Mouse (Mus musculus) 3134 (cell line): ENCODE measurements around the gene Itpkb.
A peak's percentile ranks its signal among the peaks of the same experiment; 100 is the strongest.

Source experiments
- DNase-seq: peaks from one replicate; pipeline ENCODE4 v3.0.0-alpha.2; 2011; ENCODE audit warnings: low spot score; ENCODE audit not compliant: insufficient read length; ENCODE audit errors: extremely low read depth

Itpkb gene

DNA sequence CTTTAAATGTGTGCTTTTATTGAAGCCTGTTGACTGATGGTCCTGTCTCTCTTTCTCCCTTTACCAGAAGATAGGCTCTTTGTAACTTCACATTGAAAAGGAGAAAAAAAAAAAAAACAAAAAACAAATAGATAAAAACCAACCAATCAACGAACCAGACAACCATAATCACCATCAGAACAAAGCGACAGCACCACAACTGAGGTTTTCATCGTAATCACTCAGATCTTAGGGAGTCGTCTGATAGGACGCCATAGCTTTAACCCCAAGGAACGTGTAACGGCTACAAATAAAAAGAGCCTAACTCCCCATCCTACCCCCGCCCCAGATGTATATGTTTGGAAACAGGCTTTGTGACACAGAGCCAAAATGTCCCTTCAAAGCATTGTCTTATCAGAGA is 8.1 kb downstream of the Itpkb start:
- DNase-seq: no peak

DNA sequence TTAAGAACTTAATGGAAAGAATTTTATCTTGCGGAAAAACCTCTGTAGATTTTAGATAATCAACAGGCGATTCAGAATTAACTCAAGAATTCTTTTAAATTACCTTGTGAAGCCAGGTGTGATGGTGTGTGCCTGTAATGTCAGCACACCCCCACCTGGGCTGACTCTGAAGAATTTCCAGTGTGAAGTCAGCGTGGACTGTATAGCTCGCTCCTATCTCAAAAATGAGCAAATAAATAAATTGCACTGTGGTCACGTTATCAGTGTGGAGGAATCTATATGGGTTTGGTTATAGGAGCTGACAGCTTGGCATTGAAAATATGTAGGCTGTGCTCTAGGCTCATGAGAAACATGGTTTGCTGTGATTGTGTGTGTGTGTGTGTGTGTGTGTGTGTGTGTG is 8.9 kb downstream of the Itpkb start:
- DNase-seq: no peak

DNA sequence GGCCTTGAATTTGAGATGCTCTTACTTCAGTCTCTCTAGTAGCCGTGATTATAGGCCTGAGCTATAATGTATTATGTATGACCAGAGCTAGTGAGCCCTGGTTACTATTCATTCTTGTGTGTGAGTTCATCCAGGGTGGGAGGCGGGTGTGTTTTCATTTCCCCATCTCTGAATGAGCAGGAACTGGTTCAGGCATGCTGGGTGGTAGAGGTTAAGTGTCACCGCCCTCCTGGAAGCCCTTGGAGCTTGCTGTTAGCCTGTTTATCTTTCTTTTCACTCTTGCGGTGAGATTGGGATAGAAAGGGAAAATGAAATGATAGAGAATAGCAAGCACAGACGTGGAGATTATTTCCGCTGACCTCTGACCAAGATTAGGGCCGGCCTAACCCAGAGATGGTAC is 12.7 kb downstream of the Itpkb start:
- no peak for DNase-seq

GRCm38 (mm10) chr1:180343434-180344210 is 13.3 kb downstream of the Itpkb start:
- DNase-seq: no peak

GRCm38 (mm10) chr1:180345098-180345497 is 14.8 kb downstream of the Itpkb start:
- DNase-seq: no peak

DNA sequence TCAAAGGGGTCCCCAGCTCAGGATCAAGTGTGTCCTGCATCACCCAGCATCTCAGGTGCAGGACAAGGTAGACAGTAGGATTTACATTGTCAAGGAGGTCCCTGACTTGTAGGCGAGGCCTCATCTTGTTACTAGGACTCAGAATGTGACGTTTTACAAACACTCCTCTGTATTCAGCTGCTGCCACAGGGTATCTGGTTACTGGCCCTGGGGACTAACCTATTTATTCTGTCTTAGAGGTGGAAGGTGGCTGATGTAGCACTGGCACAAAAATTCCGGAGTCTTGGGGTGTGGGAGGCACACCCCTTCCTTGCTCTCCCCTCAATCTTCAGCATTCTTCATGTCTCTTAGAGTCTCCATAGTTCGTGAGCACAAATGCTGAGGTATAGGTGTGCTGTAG is 16.8 kb downstream of the Itpkb start:
- DNase-seq: no peak

DNA sequence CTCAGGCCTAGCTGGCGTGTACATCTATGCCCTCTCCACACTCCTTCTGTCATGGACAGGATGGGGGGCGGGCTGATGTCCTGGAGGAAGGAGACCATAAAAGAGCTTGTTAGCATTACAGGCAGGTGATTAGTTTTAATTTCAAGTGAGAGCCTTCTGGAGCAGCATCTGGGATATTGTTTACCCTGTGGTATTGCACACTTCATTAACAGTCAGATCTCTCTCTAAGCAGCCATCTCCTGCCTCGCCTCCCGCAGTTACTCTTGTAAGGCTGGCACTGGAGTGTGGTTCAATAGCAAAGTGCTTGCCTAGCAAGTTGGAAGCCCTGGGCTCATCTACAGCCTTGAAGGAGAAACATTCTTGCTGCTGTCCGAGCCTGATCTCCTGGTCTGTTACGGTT is 17.6 kb downstream of the Itpkb start:
- DNase-seq: no peak

DNA sequence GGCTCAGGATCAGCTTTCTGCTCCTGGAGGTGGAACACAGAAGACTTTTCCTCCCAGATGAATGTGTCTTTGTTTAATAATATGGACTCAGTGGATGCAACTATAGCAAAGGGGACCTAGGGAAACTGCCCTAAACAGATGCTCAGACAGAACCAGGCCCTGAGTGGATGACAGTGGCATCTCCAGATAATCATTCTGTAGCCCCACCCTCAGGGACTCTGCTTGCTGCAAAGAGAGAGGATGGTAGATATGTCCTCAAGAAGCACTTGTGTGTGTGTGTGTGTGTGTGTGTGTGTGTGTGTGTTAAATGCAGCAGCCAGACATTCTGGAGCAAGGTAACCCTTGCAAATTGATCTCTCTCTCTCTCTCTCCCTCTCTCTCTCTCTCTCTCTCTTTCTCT is 18.8 kb downstream of the Itpkb start:
- DNase-seq: no peak

DNA sequence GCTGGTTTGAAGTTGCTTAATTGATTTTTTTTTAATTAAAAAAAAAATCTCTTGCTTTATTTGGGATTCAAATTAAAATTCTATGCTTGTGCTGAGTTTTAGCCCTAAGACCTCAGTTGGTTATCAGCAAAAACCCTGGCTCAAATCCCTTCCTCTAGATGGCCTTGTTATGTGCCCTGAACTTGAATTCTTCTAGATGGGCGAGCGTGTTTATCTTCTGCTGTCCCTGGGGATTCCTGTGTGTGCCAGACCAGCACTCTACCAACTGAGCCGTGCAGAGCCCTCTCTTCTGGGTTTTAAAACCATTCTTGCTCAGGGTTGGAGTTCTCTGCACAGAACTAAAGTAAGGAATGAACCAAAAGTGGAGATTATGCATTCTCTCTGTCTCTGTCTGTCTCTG is 22.0 kb downstream of the Itpkb start:
- no peak for DNase-seq

DNA sequence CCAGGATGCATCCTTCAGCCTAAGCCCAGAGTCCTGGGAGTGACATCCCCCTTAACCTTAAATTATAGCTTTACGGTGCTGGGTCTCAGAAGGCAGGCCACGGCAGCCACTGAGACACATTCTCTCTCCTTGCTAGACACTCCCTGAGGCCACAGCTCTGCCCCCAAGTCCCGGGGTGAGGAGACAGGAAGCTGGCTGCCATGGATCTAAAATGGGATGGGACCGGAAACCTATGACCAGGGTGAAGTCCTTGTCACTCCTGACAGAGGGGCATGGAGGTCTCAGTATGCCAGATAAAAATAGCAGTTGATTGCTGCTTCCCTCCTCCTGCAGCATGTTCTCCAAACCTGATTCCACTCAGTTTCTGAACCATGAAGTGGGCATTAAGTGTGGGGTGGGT is 23.8 kb downstream of the Itpkb start:
- DNase-seq: no peak

DNA sequence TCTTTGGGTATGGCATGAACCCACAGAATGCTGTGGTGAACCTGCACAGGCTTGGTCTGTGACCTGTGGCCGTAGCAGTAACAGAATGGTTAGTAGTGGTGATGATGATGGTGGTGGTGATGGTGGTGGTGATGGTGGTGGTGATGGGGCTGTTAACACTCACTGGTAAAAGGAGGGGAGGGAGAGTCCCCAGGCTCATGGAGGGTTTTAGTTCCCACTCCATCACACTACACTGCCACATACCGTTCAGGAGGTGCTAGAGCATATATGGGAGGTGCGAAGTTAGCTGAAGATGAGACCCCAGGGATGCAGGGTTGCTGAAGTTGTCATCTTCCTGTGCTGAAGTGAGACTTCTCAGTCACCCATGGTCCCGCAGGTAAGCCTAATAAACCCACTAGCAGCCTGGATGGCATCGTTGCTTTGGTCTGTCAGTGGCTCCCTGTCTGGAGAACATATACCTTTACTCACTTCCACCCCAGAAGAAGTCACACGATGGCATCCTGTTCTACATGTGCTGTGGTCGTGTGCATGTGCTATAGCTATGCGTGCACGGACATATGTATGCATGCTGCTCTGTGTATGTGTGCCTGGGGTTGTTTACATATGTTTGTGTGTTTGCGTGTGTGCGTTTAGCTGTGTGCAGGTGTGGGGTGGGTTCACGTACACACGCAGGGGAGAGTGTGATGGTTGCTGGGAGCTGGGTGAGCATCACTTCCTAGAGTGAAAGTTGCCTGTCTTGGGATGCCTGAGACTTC is 24.9 kb downstream of the Itpkb start:
- no peak for DNase-seq

GRCm38 (mm10) chr1:180356176-180356575 is 25.9 kb downstream of the Itpkb start:
- no peak for DNase-seq

DNA sequence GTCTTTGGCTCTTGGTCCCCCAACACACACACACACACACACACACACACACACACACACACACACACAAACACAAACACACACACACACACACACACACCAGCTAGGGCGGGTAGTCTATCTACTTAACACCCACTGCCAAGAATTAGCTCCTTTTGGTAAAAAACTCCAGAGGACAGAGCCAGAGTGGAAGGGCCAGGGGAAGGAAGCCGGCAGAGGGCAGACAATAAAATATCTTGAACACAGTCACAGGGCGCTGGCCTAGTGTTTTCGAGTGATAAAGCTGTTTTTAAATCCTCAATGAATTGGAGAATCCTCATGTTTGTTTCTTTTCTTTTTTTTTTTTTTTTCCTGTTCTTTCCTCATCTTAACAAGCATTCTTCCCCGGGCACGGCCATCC is 26.6 kb downstream of the Itpkb start:
- DNase-seq: no peak

- no peak for DNase-seq
These were observed 27.6 kb downstream of the Itpkb start for GRCm38 (mm10) chr1:180357893-180358331.

- DNase-seq: no peak
These were observed 28.2 kb downstream of the Itpkb start for GRCm38 (mm10) chr1:180358466-180358865.

DNA sequence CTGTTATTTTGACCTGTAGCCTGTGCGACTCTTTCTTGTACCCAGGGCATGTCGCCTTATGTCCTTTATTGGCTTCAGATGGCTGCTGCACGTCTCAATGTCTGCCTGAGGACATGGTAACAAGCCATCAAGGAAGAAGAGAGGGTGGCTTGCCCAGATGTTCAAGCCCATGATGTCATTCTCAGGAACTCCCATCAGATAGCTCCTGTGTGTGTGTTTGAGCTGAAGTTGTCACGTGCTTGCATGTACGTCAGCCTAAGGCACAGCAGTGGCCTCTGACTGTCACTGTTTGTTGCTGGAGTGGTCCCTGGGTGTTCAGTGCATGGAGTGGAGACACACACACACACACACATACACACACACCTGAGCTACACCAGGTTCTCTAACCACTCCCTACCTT is 29.0 kb downstream of the Itpkb start:
- no peak for DNase-seq

GRCm38 (mm10) chr1:180362176-180362575 is 31.9 kb downstream of the Itpkb start:
- DNase-seq: no peak

DNA sequence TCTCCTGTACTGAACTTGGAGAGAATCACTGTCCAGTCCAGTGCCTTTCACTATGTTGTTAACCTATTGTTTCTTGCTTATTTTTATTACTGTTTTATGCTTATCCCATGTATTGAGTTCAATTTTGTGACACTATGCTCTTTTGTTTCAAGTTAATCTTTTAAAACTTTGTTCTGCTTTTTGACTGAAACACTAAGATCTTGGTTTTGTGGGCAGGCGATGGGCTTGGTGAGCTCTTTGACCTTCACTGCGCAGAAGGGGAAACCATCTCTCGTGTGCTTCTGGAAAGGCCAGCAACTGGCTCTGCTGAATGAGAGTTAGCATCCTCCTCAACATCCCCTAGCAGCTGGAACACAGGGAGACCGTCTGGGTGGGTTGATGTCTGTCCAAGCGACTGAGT is 32.6 kb downstream of the Itpkb start:
- no peak for DNase-seq

- DNase-seq: no peak
These were observed 33.0 kb downstream of the Itpkb start for GRCm38 (mm10) chr1:180363317-180363716.

DNA sequence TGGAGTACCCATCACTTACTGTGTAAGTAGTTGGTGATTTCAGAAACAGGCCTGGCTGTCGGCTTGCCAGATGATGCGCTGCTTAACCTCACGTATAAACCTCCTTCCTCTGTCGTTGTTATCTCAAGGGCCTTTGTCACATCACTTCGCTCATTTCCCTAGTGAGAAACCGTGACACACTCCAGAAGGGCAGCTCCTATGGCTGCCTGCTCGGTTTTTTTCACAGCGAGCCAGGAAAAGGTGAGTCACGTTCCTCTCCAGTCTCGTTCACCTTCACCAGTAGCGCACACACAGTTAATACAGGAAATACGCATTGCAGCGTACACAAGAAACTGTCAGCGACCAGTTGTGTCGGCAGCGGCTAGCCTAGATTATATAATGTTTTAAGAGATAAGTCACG is 33.7 kb downstream of the Itpkb start:
- DNase-seq: no peak

DNA sequence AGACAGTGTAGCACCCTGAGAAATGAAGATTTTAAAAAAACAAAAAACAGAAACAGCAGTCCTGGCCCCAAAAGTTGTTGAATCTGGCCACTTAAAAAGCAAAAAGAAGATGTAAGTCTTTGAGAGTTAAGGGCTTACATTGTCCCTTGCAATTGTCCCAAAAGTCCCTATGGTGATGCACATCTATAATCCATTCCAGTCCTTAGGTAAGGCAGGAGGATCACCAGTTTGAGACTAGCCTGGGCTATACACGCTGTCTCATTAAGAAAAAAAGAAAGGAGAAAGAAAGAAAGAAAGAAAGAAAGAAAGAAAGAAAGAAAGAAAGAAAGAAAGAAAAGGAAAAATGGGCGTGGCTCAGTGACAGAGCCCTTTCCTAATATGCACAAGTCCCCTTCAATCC is 34.4 kb downstream of the Itpkb start:
- no peak for DNase-seq

GRCm38 (mm10) chr1:180365180-180365810 is 35.0 kb downstream of the Itpkb start:
- peak; percentile 78 for DNase-seq
